Mouse (Mus musculus): ENCODE data around the gene B4galt7. TPM values are rescaled to one million over a fixed set of nuclear protein-coding genes. Genes with fewer than 3 reads are reported as not detected.
"Not testable (repeated sequence)": the region's sequence is repeated elsewhere in the genome, so short reads cannot be mapped to it uniquely, and the experiment has no call there.

Gene B4galt7
- total and polyA plus RNA-seq, 3 experiments: 8.5 to 11.7 (median 11.0) TPM

- TF ChIP-seq POLR2AphosphoS2 (IDR thresholded peaks at IDR 0.05; ENCODE audit: low read depth, low read length): no peak
- TF ChIP-seq JUND (conservative IDR thresholded peaks at IDR 0.05; ENCODE audit: low read depth, low read length): no peak
- no peak for TF ChIP-seq MAX (IDR thresholded peaks at IDR 0.05; ENCODE audit: low read length)
- TF ChIP-seq ZNF384 (IDR thresholded peaks at IDR 0.05; ENCODE audit: low read depth, low read length): no peak; the same call in 1 of the 2 replicates
- no peak for TF ChIP-seq CTCF (conservative IDR thresholded peaks at IDR 0.05 in 1 of 2, IDR thresholded peaks at IDR 0.05 in 1 of 2; ENCODE audit: low read depth in 2 of 2, low read length in 2 of 2)
- in situ Hi-C loops (cut with MboI; ENCODE audit: low pct_ligation_motif_present, low pct_unique_long_range_greater_than_20kb, low sequenced_read_pairs): no loop called here
- Histone ChIP-seq H3K4me2 (ENCODE audit: insufficient read depth, low read depth, poor library complexity, severe bottlenecking) (no peak overlapping the region), H3K27me3 (replicated peaks) (no peaks in the 10 kb centered on the region), H3K27ac (ENCODE audit: insufficient read depth, low read depth) (no peak overlapping the region), H3K9ac (ENCODE audit: insufficient read depth, low read depth) (no peak overlapping the region), H3K36me3 (replicated peaks in 1 of 2; ENCODE audit: control insufficient read depth in 1 of 2, insufficient read depth in 1 of 2, low read length in 1 of 2) (peaks cover 8 to 60% of the 10 kb centered on the region in 2 experiments), H3K4me3 (replicated peaks in 1 of 3; ENCODE audit: low read depth in 2 of 3, low read length in 2 of 3, poor library complexity in 1 of 3) (no peak overlapping the region), H3K4me1 (ENCODE audit: control insufficient read depth in 1 of 2, insufficient read depth in 2 of 2) (peaks cover 8 to 22% of the 10 kb centered on the region in 2 experiments), H3K79me2 (replicated peaks; ENCODE audit: control insufficient read depth, extremely low read depth, insufficient read depth, poor library complexity, severe bottlenecking) (peaks cover 18% of the 10 kb centered on the region), H3K9me3 (replicated peaks; ENCODE audit: low read length) (no peaks in the 10 kb centered on the region)
- no peak for DNase-seq (ENCODE audit: extremely low read depth)
- dilution Hi-C loops (cut with MboI; ENCODE audit: extremely low pct_ligation_motif_present, extremely low pct_unique_long_range_greater_than_20kb, low sequenced_read_pairs): no loop called here
These were observed 31.7 kb upstream of the B4galt7 start for GRCm38 (mm10) chr13:55567949-55568348.

DNA sequence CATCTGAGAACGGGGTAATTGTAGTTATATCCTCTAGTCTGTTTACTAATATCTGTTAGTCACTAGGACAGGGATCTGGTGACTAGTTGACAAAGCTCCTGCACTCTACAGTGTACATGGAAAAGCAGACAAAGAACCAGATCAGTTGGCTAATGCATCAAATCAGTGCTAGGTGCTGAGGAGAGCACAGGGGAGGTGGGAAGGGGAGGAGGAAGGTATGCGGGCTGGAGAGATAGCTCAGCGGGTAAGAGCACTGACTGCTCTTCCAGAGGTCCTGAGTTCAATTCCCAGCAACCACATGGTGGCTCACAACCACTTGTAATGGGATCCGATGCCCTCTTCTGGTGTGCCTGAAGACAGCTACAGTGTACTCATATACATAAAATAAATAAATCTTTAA is 31.2 kb upstream of the B4galt7 start:
- H3K4me3 ChIP-seq (replicated peaks in 1 of 3; ENCODE audit: low read depth in 2 of 3, low read length in 2 of 3, poor library complexity in 1 of 3); H3K27ac ChIP-seq (ENCODE audit: insufficient read depth, low read depth); dilution Hi-C loops (cut with MboI; ENCODE audit: extremely low pct_ligation_motif_present, extremely low pct_unique_long_range_greater_than_20kb, low sequenced_read_pairs); in situ Hi-C loops (cut with MboI; ENCODE audit: low pct_ligation_motif_present, low pct_unique_long_range_greater_than_20kb, low sequenced_read_pairs); H3K27me3 ChIP-seq (replicated peaks); H3K9ac ChIP-seq (ENCODE audit: insufficient read depth, low read depth); DNase-seq (ENCODE audit: extremely low read depth); H3K4me2 ChIP-seq (ENCODE audit: insufficient read depth, low read depth, poor library complexity, severe bottlenecking); H3K9me3 ChIP-seq (replicated peaks; ENCODE audit: low read length): not testable (repeated sequence)
- H3K4me1 ChIP-seq (ENCODE audit: control insufficient read depth in 1 of 2, insufficient read depth in 2 of 2): peaks cover 8 to 22% of the 10 kb centered on the region in 2 experiments
- H3K36me3 ChIP-seq (replicated peaks in 1 of 2; ENCODE audit: control insufficient read depth in 1 of 2, insufficient read depth in 1 of 2, low read length in 1 of 2): peaks cover 8 to 55% of the 10 kb centered on the region in 2 experiments
- H3K79me2 ChIP-seq (replicated peaks; ENCODE audit: control insufficient read depth, extremely low read depth, insufficient read depth, poor library complexity, severe bottlenecking): peaks cover 18% of the 10 kb centered on the region

- H3K9me3 ChIP-seq (replicated peaks; ENCODE audit: low read length): peaks cover 10% of the 10 kb centered on the region
- peak overlapping the region; percentile 71 to 94 (median 94) for H3K4me3 ChIP-seq (replicated peaks in 1 of 3; ENCODE audit: low read depth in 2 of 3, low read length in 2 of 3, poor library complexity in 1 of 3)
- H3K27me3 ChIP-seq (replicated peaks): no peaks in the 10 kb centered on the region
- H3K9ac ChIP-seq (ENCODE audit: insufficient read depth, low read depth): peak overlapping the region; percentile 92; the same call in 1 of the 2 replicates
- TF ChIP-seq MAZ (IDR thresholded peaks at IDR 0.05; ENCODE audit: low read depth, low read length): no peak
- no peak for TF ChIP-seq ELF1 (IDR thresholded peaks at IDR 0.05; ENCODE audit: low read depth, low read length)
- no peak for TF ChIP-seq SIN3A (IDR thresholded peaks at IDR 0.05; ENCODE audit: low read length)
- TF ChIP-seq MAFK (IDR thresholded peaks at IDR 0.05; ENCODE audit: insufficient replicate concordance, low read length): no peak
- TF ChIP-seq GABPA (IDR thresholded peaks at IDR 0.05; ENCODE audit: insufficient replicate concordance, low read depth, low read length): no peak
- TF ChIP-seq USF1 (IDR thresholded peaks at IDR 0.05; ENCODE audit: low read depth, low read length): no peak
- TF ChIP-seq SMC3 (IDR thresholded peaks at IDR 0.05; ENCODE audit: low read depth, low read length): no peak
- TF ChIP-seq RAD21 (IDR thresholded peaks at IDR 0.05; ENCODE audit: low read depth, low read length): no peak
- TF ChIP-seq PAX5 (IDR thresholded peaks at IDR 0.05; ENCODE audit: low read length): no peak
- TF ChIP-seq JUND (conservative IDR thresholded peaks at IDR 0.05; ENCODE audit: low read depth, low read length): no peak
- TF ChIP-seq MXI1 (IDR thresholded peaks at IDR 0.05; ENCODE audit: low read depth, low read length): no peak
- no peak for TF ChIP-seq IRF4 (IDR thresholded peaks at IDR 0.05; ENCODE audit: low read depth, low read length)
- no peak for TF ChIP-seq NELFE (IDR thresholded peaks at IDR 0.05; ENCODE audit: low read depth, low read length)
- no peak for TF ChIP-seq EP300 (IDR thresholded peaks at IDR 0.05; ENCODE audit: low read length)
- TF ChIP-seq POLR2A (IDR thresholded peaks at IDR 0.05; ENCODE audit: low read depth, low read length): no peak
- peaks cover 16% of the 10 kb centered on the region for H3K79me2 ChIP-seq (replicated peaks; ENCODE audit: control insufficient read depth, extremely low read depth, insufficient read depth, poor library complexity, severe bottlenecking)
- H3K4me2 ChIP-seq (ENCODE audit: insufficient read depth, low read depth, poor library complexity, severe bottlenecking): peak overlapping the region; percentile 75
- H3K36me3 ChIP-seq (replicated peaks in 1 of 2; ENCODE audit: control insufficient read depth in 1 of 2, insufficient read depth in 1 of 2, low read length in 1 of 2): peaks cover 6 to 46% of the 10 kb centered on the region in 2 experiments
- dilution Hi-C loops (cut with MboI; ENCODE audit: extremely low pct_ligation_motif_present, extremely low pct_unique_long_range_greater_than_20kb, low sequenced_read_pairs) (no loop called here), in situ Hi-C loops (cut with MboI; ENCODE audit: low pct_ligation_motif_present, low pct_unique_long_range_greater_than_20kb, low sequenced_read_pairs) (no loop called here)
- no peak overlapping the region for H3K27ac ChIP-seq (ENCODE audit: insufficient read depth, low read depth)
- peaks cover 8 to 22% of the 10 kb centered on the region in 2 experiments for H3K4me1 ChIP-seq (ENCODE audit: control insufficient read depth in 1 of 2, insufficient read depth in 2 of 2)
- DNase-seq (ENCODE audit: extremely low read depth): no peak
These were observed 29.9 kb upstream of the B4galt7 start for GRCm38 (mm10) chr13:55569726-55570285.

Measured in CH12.LX (cell line).